Mouse (Mus musculus) heart, adult 8-10 months (tissue): ENCODE results near the gene Slc44a3. TPM values are rescaled to one million over a fixed set of nuclear protein-coding genes. Genes with fewer than 3 reads are reported as not detected.
A peak's percentile ranks its signal among the peaks of the same experiment; 100 is the strongest.

Experiments used
- DNase-seq: peaks from one replicate; pipeline ENCODE4 v3.0.0; 2022; ENCODE audit warnings: low spot score
- total RNA-seq, 4 experiments: library from RNA; stranded (reverse); gene quantifications; 2 replicates each; pipeline ENCODE4 v1.2.4; 2022

Slc44a3 gene
- total RNA-seq, 4 experiments from 2014 or later = 0.17 TPM; not detected in 3

- peak; percentile 83 for DNase-seq
These were observed 104.7 kb downstream of the Slc44a3 start for GRCm38 (mm10) chr3:121427520-121427908.

GRCm38 (mm10) chr3:121426621-121427519 is 105.3 kb downstream of the Slc44a3 start:
- DNase-seq = peak; percentile 84

- peak; percentile 79 for DNase-seq
These were observed 106.2 kb downstream of the Slc44a3 start, which contains the start of gene Cnn3 for GRCm38 (mm10) chr3:121425861-121426620. Cnn3 (plus strand) TSS chr3:121426497.

- no peak for DNase-seq
These were observed 109.8 kb downstream of the Slc44a3 start for GRCm38 (mm10) chr3:121422405-121422804.

- no peak for DNase-seq
These were observed 113.3 kb downstream of the Slc44a3 start for GRCm38 (mm10) chr3:121418850-121419435.

GRCm38 (mm10) chr3:121418251-121418601 is 114.0 kb downstream of the Slc44a3 start:
- no peak for DNase-seq

GRCm38 (mm10) chr3:121417379-121418250 is 114.6 kb downstream of the Slc44a3 start:
- DNase-seq = no peak

GRCm38 (mm10) chr3:121416171-121417154 is 115.7 kb downstream of the Slc44a3 start:
- DNase-seq = no peak

- no peak for DNase-seq
These were observed 120.8 kb downstream of the Slc44a3 start for GRCm38 (mm10) chr3:121411450-121411849.

Other genes with a start within 250 kb of the Slc44a3 start
- 1 to 10 TPM; 1.2 to 2.7 (median 2.0) TPM for gene Tmem56, start 249.3 kb downstream of the Slc44a3 start, total RNA-seq
- 10 to 100 TPM in 2 of 4 experiments, 1 to 10 TPM in 2; 7.5 to 12.4 (median 10.9) TPM for gene Alg14, start 240.6 kb downstream of the Slc44a3 start, total RNA-seq
- 10 to 100 TPM; 30.4 to 35.4 (median 33.8) TPM for gene Cnn3, start 105.9 kb downstream of the Slc44a3 start, total RNA-seq
- not detected for gene 4930432M17Rik, start 138.4 kb upstream of the Slc44a3 start, total RNA-seq
- gene F3, start 191.1 kb upstream of the Slc44a3 start, total RNA-seq = 10 to 100 TPM; 21.5 to 33.6 (median 24.0) TPM